Mouse (Mus musculus) bone marrow macrophage, adult 2 months (primary cell): ENCODE data around the gene Hoxb1. TPM values are rescaled to one million over a fixed set of nuclear protein-coding genes. Genes with fewer than 3 reads are reported as not detected.

Source experiments
- H3K27ac ChIP-seq: 2 replicates; pipeline ENCODE4 v1.5.1; 2012; ENCODE audit warnings: low read depth, low read length; ENCODE audit not compliant: insufficient read depth
- H3K4me1 ChIP-seq: 2 replicates; pipeline ENCODE4 v1.6.1; 2012; ENCODE audit warnings: low read length; ENCODE audit not compliant: control insufficient read depth, insufficient read depth
- H3K4me3 ChIP-seq: 2 replicates; pipeline ENCODE4 v1.5.1; 2012; ENCODE audit warnings: mild to moderate bottlenecking, low read length, moderate library complexity; ENCODE audit not compliant: insufficient read depth
- CTCF ChIP-seq: IDR thresholded peaks from 2 replicates; pipeline ENCODE4 v1.5.1; 2012; ENCODE audit warnings: low read depth, mild to moderate bottlenecking, low read length, moderate library complexity
- POLR2A ChIP-seq: IDR thresholded peaks from 2 replicates; pipeline ENCODE4 v1.6.1; 2012; ENCODE audit warnings: mild to moderate bottlenecking, low read depth, low read length, borderline replicate concordance
- polyA plus RNA-seq: library from polyadenylated mRNA; stranded (reverse); fragments of >200 nt; gene quantifications from 2 replicates; pipeline ENCODE4 v1.2.4, GENCODE M21; 2012; ENCODE audit not compliant: missing spikeins, insufficient read depth, insufficient read length

Gene Hoxb1
- polyA plus RNA-seq, 1 experiment: not detected

GRCm38 (mm10) chr11:96396772-96397626 lies 31.4 kb downstream of the Hoxb1 start:
- Histone ChIP-seq H3K4me3 (no peak overlapping the region), H3K27ac (no peak overlapping the region), H3K4me1 (peaks cover 2% of the 10 kb centered on the region; the same call in 1 of the 2 replicates)
- no peak for TF ChIP-seq POLR2A
- TF ChIP-seq CTCF: no peak

- H3K27ac ChIP-seq: no peak overlapping the region
- peaks cover 2% of the 10 kb centered on the region; the same call in 1 of the 2 replicates for H3K4me1 ChIP-seq
- H3K4me3 ChIP-seq: no peak overlapping the region
- TF ChIP-seq CTCF (no peak), POLR2A (no peak)
Measured at GRCm38 (mm10) chr11:96397806-96398335, 32.3 kb downstream of the Hoxb1 start.

- Histone ChIP-seq H3K27ac (no peak overlapping the region), H3K4me1 (peaks cover 2% of the 10 kb centered on the region; the same call in 1 of the 2 replicates), H3K4me3 (no peak overlapping the region)
- no peak for TF ChIP-seq POLR2A
- TF ChIP-seq CTCF: no peak
Measured at GRCm38 (mm10) chr11:96399923-96400322, 34.4 kb downstream of the Hoxb1 start.

GRCm38 (mm10) chr11:96404016-96404604 lies 38.6 kb downstream of the Hoxb1 start:
- TF ChIP-seq POLR2A (no peak), CTCF (no peak)
- no peak overlapping the region for H3K4me3 ChIP-seq
- H3K4me1 ChIP-seq: peaks cover 2% of the 10 kb centered on the region; the same call in 1 of the 2 replicates
- H3K27ac ChIP-seq: no peak overlapping the region

- Histone ChIP-seq H3K27ac (no peak overlapping the region), H3K4me1 (peaks cover 1% of the 10 kb centered on the region; the same call in 1 of the 2 replicates), H3K4me3 (no peak overlapping the region)
- no peak for TF ChIP-seq POLR2A
- TF ChIP-seq CTCF: no peak
Measured at GRCm38 (mm10) chr11:96404831-96405230, 39.3 kb downstream of the Hoxb1 start.

- H3K27ac ChIP-seq: no peak overlapping the region
- no peak overlapping the region for H3K4me3 ChIP-seq
- H3K4me1 ChIP-seq: no peaks in the 10 kb centered on the region
- TF ChIP-seq POLR2A: no peak
- TF ChIP-seq CTCF: no peak
Measured at GRCm38 (mm10) chr11:96405541-96405940, 40.0 kb downstream of the Hoxb1 start.

GRCm38 (mm10) chr11:96407191-96408072 lies 41.9 kb downstream of the Hoxb1 start:
- H3K4me3 ChIP-seq: no peak overlapping the region
- TF ChIP-seq POLR2A (no peak), CTCF (no peak; the same call in 1 of the 2 replicates)
- peaks cover 3% of the 10 kb centered on the region; the same call in 1 of the 2 replicates for H3K4me1 ChIP-seq
- H3K27ac ChIP-seq: no peak overlapping the region

GRCm38 (mm10) chr11:96408234-96409010 lies 42.9 kb downstream of the Hoxb1 start:
- TF ChIP-seq CTCF (no peak), POLR2A (no peak)
- H3K4me1 ChIP-seq: peaks cover 3% of the 10 kb centered on the region; the same call in 1 of the 2 replicates
- no peak overlapping the region for H3K27ac ChIP-seq
- H3K4me3 ChIP-seq: no peak overlapping the region

- TF ChIP-seq CTCF (no peak), POLR2A (no peak)
- H3K4me1 ChIP-seq: peaks cover 3% of the 10 kb centered on the region; the same call in 1 of the 2 replicates
Measured at GRCm38 (mm10) chr11:96411019-96411418, 45.5 kb downstream of the Hoxb1 start.

More at GRCm38 (mm10) chr11:96411019-96411418, 45.5 kb downstream of the Hoxb1 start:
- no peak overlapping the region for H3K4me3 ChIP-seq
- no peak overlapping the region for H3K27ac ChIP-seq
